Mouse (Mus musculus) CH12.LX (cell line): ENCODE results near the gene Mks1. TPM values are rescaled to one million over a fixed set of nuclear protein-coding genes. Genes with fewer than 3 reads are reported as not detected.

Experiments used
- DNase-seq: peaks from one replicate; pipeline ENCODE4 v3.0.0-alpha.2; 2013; ENCODE audit errors: extremely low read depth
- H3K27ac ChIP-seq: 2 replicates; pipeline ENCODE4 v1.5.1; 2012; ENCODE audit warnings: low read depth, mild to moderate bottlenecking, control low read depth, moderate library complexity; ENCODE audit not compliant: insufficient read depth
- H3K27me3 ChIP-seq: replicated peaks from 2 replicates; pipeline ENCODE3; 2012; ENCODE audit warnings: inconsistent platforms
- H3K36me3 ChIP-seq, 2 experiments: replicated peaks in 1 of 2; 2 replicates each; pipeline versions ENCODE3 to v1.6.1; 2012; ENCODE audit warnings: inconsistent platforms in 1 of 2, low read length in 1 of 2, mild to moderate bottlenecking in 1 of 2, mixed read lengths in 1 of 2, moderate library complexity in 1 of 2; ENCODE audit not compliant: control insufficient read depth in 1 of 2, insufficient read depth in 1 of 2
- H3K4me1 ChIP-seq, 2 experiments: 2 replicates each; pipeline ENCODE4 v1.6.1; 2012; ENCODE audit warnings: inconsistent platforms in 1 of 2, moderate library complexity in 1 of 2; ENCODE audit not compliant: insufficient read depth in 2 of 2, control insufficient read depth in 1 of 2
- H3K4me2 ChIP-seq: 2 replicates; pipeline ENCODE4 v1.6.1; 2012; ENCODE audit warnings: low read depth, mild to moderate bottlenecking, control low read depth; ENCODE audit not compliant: poor library complexity, insufficient read depth, severe bottlenecking
- H3K4me3 ChIP-seq, 3 experiments: fragments of 150-350 bp in 1 of 3; sonication (generic) in 1 of 3; replicated peaks in 1 of 3; 2 replicates each; pipeline versions ENCODE3 to v1.5.1; 2011 to 2012; ENCODE audit warnings: low read depth in 2 of 3, low read length in 2 of 3, mild to moderate bottlenecking in 2 of 3, moderate library complexity in 2 of 3, control low read depth in 1 of 3, improper control_type of control experiment in 1 of 3, inconsistent platforms in 1 of 3, mixed read lengths in 1 of 3; ENCODE audit not compliant: poor library complexity in 1 of 3
- H3K79me2 ChIP-seq: replicated peaks from 2 replicates; pipeline ENCODE4 v1.6.1; 2012; ENCODE audit warnings: mild to moderate bottlenecking, moderate library complexity; ENCODE audit not compliant: control insufficient read depth, poor library complexity, insufficient read depth, severe bottlenecking; ENCODE audit errors: extremely low read depth
- H3K9ac ChIP-seq: 2 replicates; pipeline ENCODE4 v1.6.1; 2012; ENCODE audit warnings: low read depth, mild to moderate bottlenecking, control low read depth, moderate library complexity; ENCODE audit not compliant: insufficient read depth
- H3K9me3 ChIP-seq: replicated peaks from 2 replicates; pipeline ENCODE3; 2012; ENCODE audit warnings: low read length, inconsistent platforms, mixed read lengths
- BHLHE40 ChIP-seq: IDR thresholded peaks from 2 replicates; pipeline ENCODE4 v1.6.1; 2011; ENCODE audit warnings: mild to moderate bottlenecking, low read depth, low read length, improper control_type of control experiment
- CHD1 ChIP-seq: IDR thresholded peaks from 2 replicates; pipeline ENCODE4 v1.6.1; 2012; ENCODE audit warnings: low read depth, low read length, improper control_type of control experiment, inconsistent platforms
- CHD2 ChIP-seq: IDR thresholded peaks from 2 replicates; pipeline ENCODE4 v1.6.1; 2011; ENCODE audit warnings: low read length, improper control_type of control experiment
- ELF1 ChIP-seq: IDR thresholded peaks from 2 replicates; pipeline ENCODE4 v1.6.1; 2014; ENCODE audit warnings: low read depth, mild to moderate bottlenecking, inconsistent platforms, low read length, improper control_type of control experiment
- EP300 ChIP-seq: IDR thresholded peaks from 2 replicates; pipeline ENCODE4 v1.6.1; 2011; ENCODE audit warnings: low read length, improper control_type of control experiment
- HCFC1 ChIP-seq: IDR thresholded peaks from 2 replicates; pipeline ENCODE4 v1.6.1; 2012; ENCODE audit warnings: low read depth, mild to moderate bottlenecking, inconsistent platforms, low read length, improper control_type of control experiment
- IRF4 ChIP-seq: IDR thresholded peaks from 2 replicates; pipeline ENCODE4 v1.6.1; 2014; ENCODE audit warnings: low read depth, mild to moderate bottlenecking, inconsistent platforms, low read length, improper control_type of control experiment
- JUN ChIP-seq: IDR thresholded peaks from 2 replicates; pipeline ENCODE4 v1.6.1; 2011; ENCODE audit warnings: low read depth, mild to moderate bottlenecking, low read length, improper control_type of control experiment, moderate library complexity; ENCODE audit not compliant: insufficient read depth
- MAX ChIP-seq: IDR thresholded peaks from 2 replicates; pipeline ENCODE4 v1.6.1; 2011; ENCODE audit warnings: low read length, improper control_type of control experiment
- MAZ ChIP-seq: IDR thresholded peaks from 2 replicates; pipeline ENCODE4 v1.6.1; 2012; ENCODE audit warnings: low read depth, mild to moderate bottlenecking, inconsistent platforms, low read length, improper control_type of control experiment, moderate library complexity
- NELFE ChIP-seq: IDR thresholded peaks from 2 replicates; pipeline ENCODE4 v1.6.1; 2011; ENCODE audit warnings: low read depth, low read length, improper control_type of control experiment
- PAX5 ChIP-seq: IDR thresholded peaks from 2 replicates; pipeline ENCODE4 v1.6.1; 2012; ENCODE audit warnings: low read length, inconsistent platforms, mixed read lengths
- POLR2AphosphoS2 ChIP-seq: IDR thresholded peaks from 2 replicates; pipeline ENCODE4 v1.6.1; 2011; ENCODE audit warnings: low read depth, low read length, improper control_type of control experiment
- RCOR1 ChIP-seq: conservative IDR thresholded peaks from 2 replicates; pipeline ENCODE4 v1.6.1; 2012; ENCODE audit warnings: low read depth, mild to moderate bottlenecking, inconsistent platforms, low read length, improper control_type of control experiment
- SMC3 ChIP-seq: IDR thresholded peaks from 2 replicates; pipeline ENCODE4 v1.6.1; 2011; ENCODE audit warnings: low read depth, low read length, improper control_type of control experiment
- TCF12 ChIP-seq: IDR thresholded peaks from 2 replicates; pipeline ENCODE4 v1.6.1; 2014; ENCODE audit warnings: low read depth, mild to moderate bottlenecking, inconsistent platforms, low read length, improper control_type of control experiment
- USF1 ChIP-seq: IDR thresholded peaks from 2 replicates; pipeline ENCODE4 v1.6.1; 2014; ENCODE audit warnings: low read depth, mild to moderate bottlenecking, inconsistent platforms, low read length, improper control_type of control experiment
- ZC3H11A ChIP-seq: IDR thresholded peaks from 2 replicates; pipeline ENCODE4 v1.6.1; 2012; ENCODE audit warnings: low read depth, mild to moderate bottlenecking, inconsistent platforms, low read length, improper control_type of control experiment
- dilution Hi-C: fragments of 300-500 bp; cut with MboI; formaldehyde crosslinking; loops from 2 replicates; pipeline ENCODE4 v1.14.3; 2020; ENCODE audit warnings: low sequenced_read_pairs; ENCODE audit not compliant: extremely low pct_unique_long_range_greater_than_20kb, extremely low pct_ligation_motif_present
- in situ Hi-C: fragments of 300-500 bp; cut with MboI; formaldehyde crosslinking; loops from 3 replicates; pipeline ENCODE4 v1.14.3; 2019; ENCODE audit warnings: low sequenced_read_pairs, low pct_ligation_motif_present, low pct_unique_long_range_greater_than_20kb, mixed read lengths
- polyA plus RNA-seq: library from polyadenylated mRNA; unstranded; fragments of >175 nt; gene quantifications from 2 replicates; pipeline ENCODE4 v1.2.1, GENCODE M21; 2012; ENCODE audit warnings: low read depth; ENCODE audit not compliant: insufficient read length
- total RNA-seq, 2 experiments: library from RNA; depleted of rRNA; stranded (reverse); fragments of 300-350 nt in 1 of 2; fragments of >200 nt in 1 of 2; gene quantifications; 2 replicates each; pipeline ENCODE4 v1.2.3; 2012 to 2014

The Mks1 gene
- total and polyA plus RNA-seq, 3 experiments: 20.4 to 26.3 (median 24.4) TPM

GRCm38 (mm10) chr11:87840676-87841075 lies 12.3 kb upstream of the Mks1 start (continued):
- TF ChIP-seq HCFC1: no peak
- no peak for TF ChIP-seq MAZ
- peak; percentile 89 for TF ChIP-seq IRF4
- no peak for TF ChIP-seq CHD2
- no peak for TF ChIP-seq POLR2AphosphoS2
- TF ChIP-seq RCOR1: no peak
- TF ChIP-seq NELFE: no peak

DNA sequence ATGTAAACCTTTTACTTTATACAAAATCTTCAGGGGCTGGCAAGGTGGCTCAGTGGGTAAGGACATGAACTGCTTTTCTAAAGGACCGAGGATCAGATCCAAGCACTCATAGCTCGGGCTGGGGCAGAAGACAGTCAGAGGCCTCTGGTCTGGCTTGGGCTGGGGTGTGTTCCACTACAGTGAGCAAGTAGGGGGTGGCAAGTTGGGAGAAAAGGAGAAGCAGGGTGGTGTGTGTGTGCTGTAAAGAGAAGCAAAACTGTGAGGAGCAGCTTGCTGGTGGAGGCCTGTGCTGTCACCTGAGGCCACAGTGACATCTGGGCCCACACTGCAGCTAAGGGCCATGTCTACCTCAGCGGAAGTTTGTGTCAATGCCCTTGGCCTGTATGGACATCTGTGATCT lies 11.6 kb upstream of the Mks1 start:
- H3K79me2 ChIP-seq: no peaks in the 10 kb centered on the region
- dilution Hi-C loops: no loop called here
- H3K36me3 ChIP-seq: no peaks in the 10 kb centered on the region
- TF ChIP-seq BHLHE40 (0 out of 2 replicates have a peak, but pooled peaks have one; percentile 28), MAX (no peak), TCF12 (peak; percentile 36; the same call in 1 of the 2 replicates)
- TF ChIP-seq, all 38 proteins: peak for 2
- H3K4me3 ChIP-seq: no peak overlapping the region
- DNase-seq: peak; percentile 73
- no peaks in the 10 kb centered on the region for H3K27me3 ChIP-seq
- in situ Hi-C loops: no loop called here
- no peak overlapping the region for H3K4me2 ChIP-seq
- H3K4me1 ChIP-seq: peaks cover 9 to 35% of the 10 kb centered on the region in 2 experiments
- H3K9ac ChIP-seq: no peak overlapping the region
- no peaks in the 10 kb centered on the region for H3K9me3 ChIP-seq
- no peak overlapping the region for H3K27ac ChIP-seq

GRCm38 (mm10) chr11:87846968-87847600 lies 5.9 kb upstream of the Mks1 start:
- Histone ChIP-seq H3K9ac (no peak overlapping the region), H3K36me3 (peaks cover 0 to 3% of the 10 kb centered on the region in 2 experiments), H3K4me1 (peaks cover 0 to 22% of the 10 kb centered on the region in 2 experiments; a peak in 2 of 4 replicates), H3K9me3 (no peaks in the 10 kb centered on the region), H3K79me2 (no peaks in the 10 kb centered on the region), H3K4me3 (no peak overlapping the region), H3K4me2 (no peak overlapping the region), H3K27ac (no peak overlapping the region), H3K27me3 (no peaks in the 10 kb centered on the region)
- DNase-seq: no peak
- TF ChIP-seq CHD1: no peak
- TF ChIP-seq USF1: no peak
- no peak for TF ChIP-seq PAX5
- no peak for TF ChIP-seq ZC3H11A
- no peak for TF ChIP-seq POLR2AphosphoS2
- TF ChIP-seq JUN: no peak
- TF ChIP-seq SMC3: no peak
- TF ChIP-seq EP300: no peak
- no peak for TF ChIP-seq ELF1
- in situ Hi-C loops: no loop called here
- dilution Hi-C loops: no loop called here
